Mouse (Mus musculus) liver, embryonic 11.5 days (tissue): ENCODE data around the gene Tirap. TPM values are rescaled to one million over a fixed set of nuclear protein-coding genes. Genes with fewer than 3 reads are reported as not detected.
A peak's percentile ranks its signal among the peaks of the same experiment; 100 is the strongest.

Experiments used
- ATAC-seq: fragments of 200-750 bp; cut with Nextera tagmentation; replicated peaks from 2 replicates; pipeline ENCODE4 v1.8.0; 2017; ENCODE audit warnings: moderate number of reproducible peaks, mild to moderate bottlenecking, moderate TSS enrichment, moderate library complexity; ENCODE audit not compliant: low FRiP score
- DNase-seq: peaks from one replicate; pipeline ENCODE4 v3.0.0-alpha.2; 2017; ENCODE audit warnings: low spot score
- H3K27ac ChIP-seq: fragments of 300-500 bp; sonication (generic); 2 replicates; pipeline ENCODE4 v1.5.1; 2014; ENCODE audit warnings: mild to moderate bottlenecking, low read depth, low read length, control low read depth
- H3K27me3 ChIP-seq: fragments of 300-500 bp; sonication (generic); replicated peaks from 2 replicates; pipeline ENCODE4 v1.6.1; 2014; ENCODE audit warnings: low read length, mixed read lengths; ENCODE audit not compliant: control insufficient read depth, insufficient read depth
- H3K36me3 ChIP-seq: fragments of 300-500 bp; sonication (generic); 2 replicates; pipeline ENCODE4 v1.6.1; 2014; ENCODE audit warnings: mild to moderate bottlenecking, low read length, moderate library complexity, mixed read lengths; ENCODE audit not compliant: control insufficient read depth, insufficient read depth
- H3K4me1 ChIP-seq: fragments of 300-500 bp; sonication (generic); replicated peaks from 2 replicates; pipeline ENCODE4 v1.6.1; 2014; ENCODE audit warnings: low read length, mixed read lengths; ENCODE audit not compliant: control insufficient read depth, insufficient read depth
- H3K4me2 ChIP-seq: fragments of 300-500 bp; sonication (generic); 2 replicates; pipeline ENCODE4 v1.6.1; 2014; ENCODE audit warnings: mild to moderate bottlenecking, control low read depth, moderate library complexity
- H3K4me3 ChIP-seq: fragments of 300-500 bp; sonication (generic); 2 replicates; pipeline ENCODE4 v1.5.1; 2014; ENCODE audit warnings: low read depth, low read length, control low read depth
- H3K9ac ChIP-seq: fragments of 300-500 bp; sonication (generic); 2 replicates; pipeline ENCODE4 v1.6.1; 2014; ENCODE audit warnings: low read depth, low read length, control low read depth
- H3K9me3 ChIP-seq: fragments of 300-500 bp; sonication (generic); 2 replicates; pipeline ENCODE4 v1.6.1; 2016; ENCODE audit warnings: low read length, inconsistent platforms, mixed read lengths; ENCODE audit not compliant: control insufficient read depth
- WGBS: fragments of 180-500 bp; shearing (Covaris S2); extraction: QIAGEN DNeasy Blood & Tissue Kit; methylation state at CpG from one replicate; pipeline ENCODE4 v1.1.7; 2014; 5-methylcytosine and 5-hydroxymethylcytosine counted together
- polyA plus RNA-seq: library from polyadenylated mRNA; unstranded; fragments of >200 nt; fragmentation: Nextera tagmentation; extraction: Ambion mirVana; gene quantifications from 2 replicates; pipeline ENCODE4 v1.2.1, GENCODE M21; 2014

The Tirap gene
- polyA plus RNA-seq, 1 experiment from 2014 or later = 11.0 TPM

GRCm38 (mm10) chr9:35217963-35218362 is 17.9 kb upstream of the Tirap start:
- Histone ChIP-seq H3K4me1 (no peaks in the 10 kb centered on the region), H3K36me3 (peaks cover 25% of the 10 kb centered on the region)
- WGBS = 61% methylated on average over 1 of the region's 1 CpGs

GRCm38 (mm10) chr9:35211573-35212511 is 11.8 kb upstream of the Tirap start:
- Histone ChIP-seq H3K4me2 (peak overlapping the region; percentile 67), H3K36me3 (peaks cover 32% of the 10 kb centered on the region), H3K4me1 (0 out of 2 replicates have a peak, but pooled peaks cover 4% of the 10 kb centered on the region), H3K27me3 (no peaks in the 10 kb centered on the region), H3K9ac (peak overlapping the region; percentile 83), H3K27ac (peak overlapping the region; percentile 71), H3K9me3 (no peaks in the 10 kb centered on the region), H3K4me3 (peak overlapping the region; percentile 94)
- peak; percentile 1; the same call in 1 of the 2 replicates for ATAC-seq
- DNase-seq = no peak
- WGBS = 32% methylated on average over 26 of the region's 26 CpGs

More at GRCm38 (mm10) chr9:35217963-35218362, 17.9 kb upstream of the Tirap start:
- Histone ChIP-seq H3K4me3 (no peak overlapping the region), H3K9me3 (no peaks in the 10 kb centered on the region), H3K27me3 (no peaks in the 10 kb centered on the region), H3K4me2 (no peak overlapping the region), H3K9ac (no peak overlapping the region), H3K27ac (no peak overlapping the region)
- no peak for DNase-seq
- ATAC-seq = no peak

DNA sequence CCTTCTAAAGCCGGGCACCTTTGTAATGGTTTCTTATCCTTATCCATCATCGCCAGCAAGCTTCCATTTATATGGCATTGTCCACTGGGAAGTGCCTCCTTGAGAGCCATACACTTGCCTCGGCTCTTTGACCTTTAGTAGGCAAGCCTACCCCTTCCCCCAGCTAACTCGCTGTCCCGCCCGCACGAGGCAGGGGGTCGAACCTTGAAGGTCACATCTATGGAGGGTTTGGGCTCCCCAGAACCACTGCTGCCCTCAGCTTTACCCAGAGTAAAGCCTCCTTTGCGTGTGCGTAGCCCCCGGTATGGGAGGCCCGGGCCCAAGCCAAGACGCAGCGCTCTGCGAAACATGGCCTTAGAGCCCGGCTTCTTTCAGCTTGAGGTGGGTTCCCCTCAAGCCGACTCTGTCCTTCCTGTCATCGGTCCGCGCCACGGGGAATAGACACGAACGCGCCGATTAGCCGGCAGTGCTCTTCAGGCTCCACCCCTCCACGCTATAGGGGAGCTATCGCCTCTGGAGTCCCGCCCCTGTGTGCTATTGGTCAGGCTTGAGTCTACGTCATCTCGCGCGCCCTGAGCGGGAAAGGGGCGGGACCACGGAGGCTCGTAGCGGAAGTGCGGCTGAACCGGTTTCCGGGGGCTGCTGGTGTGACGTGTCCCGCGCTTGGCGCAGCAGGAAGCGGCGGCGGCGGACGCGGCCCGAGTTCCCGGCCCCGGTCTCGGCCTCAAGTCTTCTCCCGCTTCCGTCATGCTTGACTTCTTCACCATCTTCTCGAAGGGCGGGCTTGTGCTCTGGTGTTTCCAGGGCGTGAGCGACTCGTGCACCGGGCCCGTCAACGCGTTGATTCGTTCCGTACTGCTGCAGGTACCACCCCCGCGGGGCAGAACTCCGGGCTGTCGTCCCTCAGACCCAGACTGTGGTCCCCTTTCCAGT is 10.7 kb upstream of the Tirap start, which contains the start of gene Foxred1:
Gene Foxred1 (minus strand): TSS at position 514 of the 933 bp plus-strand sequence.
- ATAC-seq (peak; percentile 99), DNase-seq (peak; percentile 98)
- WGBS = 1% methylated on average over 72 of the region's 72 CpGs
- peak within 1 kb of the TSS; percentile 71 for H3K27ac ChIP-seq
- H3K4me1 ChIP-seq = 0 out of 2 replicates have a peak, but pooled peaks cover 4% of the 10 kb centered on the region
- H3K36me3 ChIP-seq = peaks cover 42% of the 10 kb centered on the region
- H3K9ac ChIP-seq = peak within 1 kb of the TSS; percentile 83
- H3K4me2 ChIP-seq = peak within 1 kb of the TSS; percentile 91
- H3K4me3 ChIP-seq = peak within 1 kb of the TSS; percentile 94
- H3K27me3 ChIP-seq = no peaks in the 10 kb centered on the region
- no peaks in the 10 kb centered on the region for H3K9me3 ChIP-seq

GRCm38 (mm10) chr9:35204421-35204820 is 4.3 kb upstream of the Tirap start:
- 90% methylated on average over 2 of the region's 2 CpGs for WGBS
- DNase-seq = no peak
- H3K27me3 ChIP-seq = no peaks in the 10 kb centered on the region
- no peak overlapping the region for H3K4me3 ChIP-seq
- H3K36me3 ChIP-seq = peaks cover 22% of the 10 kb centered on the region
- H3K4me2 ChIP-seq = no peak overlapping the region
- peaks cover 13% of the 10 kb centered on the region for H3K4me1 ChIP-seq
- no peak overlapping the region for H3K9ac ChIP-seq
- no peak for ATAC-seq
- no peaks in the 10 kb centered on the region for H3K9me3 ChIP-seq
- no peak overlapping the region for H3K27ac ChIP-seq

GRCm38 (mm10) chr9:35203536-35203935 is 3.4 kb upstream of the Tirap start:
- H3K9ac ChIP-seq = no peak overlapping the region
- no peaks in the 10 kb centered on the region for H3K9me3 ChIP-seq
- peaks cover 22% of the 10 kb centered on the region for H3K36me3 ChIP-seq
- no peak overlapping the region for H3K4me2 ChIP-seq
- no peaks in the 10 kb centered on the region for H3K27me3 ChIP-seq
- 36% methylated on average over 3 of the region's 3 CpGs for WGBS
- DNase-seq (no peak), ATAC-seq (no peak)
- H3K4me1 ChIP-seq = peaks cover 18% of the 10 kb centered on the region
- H3K4me3 ChIP-seq = no peak overlapping the region
- no peak overlapping the region for H3K27ac ChIP-seq

DNA sequence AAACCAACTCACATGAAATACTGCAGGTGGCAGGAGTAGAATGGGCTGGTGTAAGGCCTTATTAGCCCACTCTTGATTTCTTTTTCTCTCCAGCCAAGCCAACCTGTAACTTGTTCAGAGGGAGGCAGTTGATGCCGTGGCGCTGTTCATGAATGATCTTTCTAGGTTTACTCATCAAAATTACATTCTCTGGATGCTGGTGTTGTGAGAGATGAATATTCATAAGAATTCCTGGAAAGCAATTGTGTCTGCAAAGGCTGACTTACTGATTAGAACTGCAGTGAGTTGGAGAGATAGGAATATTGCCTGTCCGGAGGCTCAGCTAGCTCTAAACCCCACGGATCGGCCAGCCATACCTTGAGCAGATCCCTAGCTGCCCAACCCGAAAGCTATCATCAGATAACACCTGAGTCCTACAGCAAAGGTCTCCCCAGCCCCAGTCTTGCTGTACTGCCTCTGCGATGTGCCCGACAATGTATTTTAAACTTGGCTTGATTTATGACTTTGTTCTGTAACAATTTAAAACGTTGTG is 504 bp upstream of the Tirap start:
- WGBS = 30% methylated on average over 9 of the region's 9 CpGs
- Histone ChIP-seq H3K9me3 (no peaks in the 10 kb centered on the region), H3K4me3 (peak overlapping the region; percentile 79), H3K4me2 (peak overlapping the region; percentile 93), H3K27me3 (no peaks in the 10 kb centered on the region), H3K9ac (peak overlapping the region; percentile 82), H3K4me1 (peaks cover 18% of the 10 kb centered on the region), H3K27ac (peak overlapping the region; percentile 26; the same call in 1 of the 2 replicates), H3K36me3 (peaks cover 7% of the 10 kb centered on the region; the same call in 1 of the 2 replicates)
- peak; percentile 62 for ATAC-seq
- no peak for DNase-seq

DNA sequence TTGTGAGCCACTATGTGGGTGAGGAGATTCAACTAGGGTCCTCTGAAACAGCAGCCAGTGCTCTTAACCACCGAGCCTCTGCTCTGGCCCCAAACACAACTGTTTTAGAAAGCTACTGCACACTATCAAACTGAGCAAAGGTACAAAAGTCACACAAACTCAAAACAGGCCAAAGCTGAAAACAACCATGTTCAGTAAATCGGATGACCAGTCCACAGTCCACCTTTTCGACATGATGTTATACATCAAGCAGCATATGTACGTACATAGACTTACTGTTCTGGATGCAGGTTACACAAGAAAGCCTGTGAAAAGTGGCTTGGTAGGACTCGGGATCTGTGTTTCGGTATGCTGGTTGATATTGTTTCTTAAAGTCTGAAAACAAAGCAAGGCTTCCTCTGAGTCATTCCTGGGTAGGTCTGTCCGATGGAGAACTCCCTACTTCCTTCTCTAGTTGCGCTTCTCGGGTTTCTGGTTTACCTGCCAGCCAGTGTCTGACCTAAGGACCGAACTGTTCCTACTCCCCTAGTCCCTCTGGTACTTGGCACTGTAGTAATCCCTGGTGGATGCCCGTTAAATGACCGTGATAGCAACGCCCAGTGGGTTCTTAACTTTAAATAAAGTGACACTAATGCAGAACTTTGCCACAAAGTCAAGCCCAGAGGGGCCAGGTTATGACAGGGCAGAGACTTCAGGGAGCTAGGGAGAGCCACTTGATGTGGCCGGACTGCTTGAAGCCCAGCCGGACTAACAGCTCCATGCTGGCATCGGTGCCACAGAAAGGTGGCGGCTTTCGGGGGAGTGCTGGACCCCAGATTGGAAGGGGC is 933 bp downstream of the Tirap start:
- no peaks in the 10 kb centered on the region for H3K36me3 ChIP-seq
- ATAC-seq (peak; percentile 30; the same call in 1 of the 2 replicates), DNase-seq (no peak)
- peak overlapping the region; percentile 26 for H3K27ac ChIP-seq
- WGBS = 24% methylated on average over 18 of the region's 18 CpGs
- H3K4me1 ChIP-seq = peaks cover 18% of the 10 kb centered on the region
- H3K4me2 ChIP-seq = peak overlapping the region; percentile 93
- H3K4me3 ChIP-seq = peak overlapping the region; percentile 79
- no peaks in the 10 kb centered on the region for H3K9me3 ChIP-seq
- H3K27me3 ChIP-seq = no peaks in the 10 kb centered on the region
- peak overlapping the region; percentile 82 for H3K9ac ChIP-seq
